Comparison of ENCODE assay signal across 8 mouse cellular contexts in genomic region chr1:136051465-136051864, GRCm38 (mm10). TPM values are rescaled to one million over a fixed set of nuclear protein-coding genes. Genes with fewer than 3 reads are reported as not detected.
DNase-seq lines count a peak whose midpoint lies in the region; ATAC-seq and TF ChIP-seq lines count a peak whose summit lies in the region.

No protein-coding gene starts in this region.

- WGBS in lung, embryonic 14.5 days, result under 1% methylated on average over 6 of the region's 6 CpGs

- intact Hi-C loops in heart, postnatal 36 days (cut with DNase I), result loop anchor here (10.0 kb wide), 1 partner anchor 473 kb away; no protein-coding TSS in a partner anchor

- peak; percentile 25 for ATAC-seq in frontal cortex, adult (ENCODE audit: low TSS enrichment)
- ATAC-seq in lung, embryonic 14.5 days (ENCODE audit: insufficient read depth), result peak; percentile 85

- peak; percentile 80 for DNase-seq in Muller cell, postnatal 12 days (ENCODE audit: inconsistent ontology term)
- DNase-seq in cerebellum, adult 9-10 months, result peak; percentile 84
- peak; percentile 56 for DNase-seq in heart, postnatal 36 days
- peak; percentile 59 to 84 for DNase-seq in layer of hippocampus, adult 18-20 months (ENCODE audit: low spot score in 2 of 2)
- DNase-seq in lung, embryonic 14.5 days, result peak; percentile 97
- DNase-seq in ovary, postnatal 10 days (ENCODE audit: low spot score), result peak; percentile 8
- peak; percentile 75 for DNase-seq in urinary bladder, postnatal 14 days (ENCODE audit: low spot score)

- H3K27me3 ChIP-seq in lung, embryonic 14.5 days (ENCODE audit: insufficient read depth, low read length), result peaks cover 32% of the 10 kb centered on the region

- no peak overlapping the region for H3K9ac ChIP-seq in lung, embryonic 14.5 days

- no peaks in the 10 kb centered on the region for H3K36me3 ChIP-seq in lung, embryonic 14.5 days (ENCODE audit: insufficient read depth)

- no peaks in the 10 kb centered on the region for H3K9me3 ChIP-seq in lung, embryonic 14.5 days (ENCODE audit: low read depth, low read length)

- H3K4me3 ChIP-seq in lung, embryonic 14.5 days (ENCODE audit: low read depth, low read length), result peak overlapping the region; percentile 28; the same call in 1 of the 2 replicates

- H3K4me1 ChIP-seq in lung, embryonic 14.5 days (ENCODE audit: insufficient read depth), result no peaks in the 10 kb centered on the region

- TF ChIP-seq CTCF in lung, embryonic 14.5 days (IDR thresholded peaks at IDR 0.05; ENCODE audit: low read depth), result peak; percentile 94

- H3K27ac ChIP-seq in lung, embryonic 14.5 days (ENCODE audit: low read depth), result no peak overlapping the region

- H3K4me2 ChIP-seq in lung, embryonic 14.5 days, result peak overlapping the region; percentile 55

RNA-seq across cellular contexts. Expression of gene Ascl5, which starts 0.9 kb away (rescaled TPM):
- not detected for total RNA-seq in heart, postnatal 36 days (2021)
- not detected for total RNA-seq in layer of hippocampus, adult 18-20 months (2021)
- polyA plus RNA-seq in lung, embryonic 14.5 days (2014; fragmentation: Nextera tagmentation; extraction: Ambion mirVana), result not detected in 2 replicates

RNA-seq across cellular contexts. Expression of gene Cacna1s, which starts 1.1 kb away (rescaled TPM):
- total RNA-seq in heart, postnatal 36 days (2021), result 1 to 10 TPM; 3.4 to 5.7 TPM
- total RNA-seq in layer of hippocampus, adult 18-20 months (2021), result 1 to 10 TPM in 1 of 2 experiments, under 1 TPM in 1; 0.91 to 1.1 TPM
- not detected in 2 replicates for polyA plus RNA-seq in lung, embryonic 14.5 days (2014; fragmentation: Nextera tagmentation; extraction: Ambion mirVana)

RNA-seq across cellular contexts. Expression of gene Tmem9, which starts 43.5 kb away (rescaled TPM):
- 10 to 100 TPM; 16.1 to 19.4 TPM for total RNA-seq in heart, postnatal 36 days (2021)
- 10 to 100 TPM; 64.0 to 64.2 TPM for total RNA-seq in layer of hippocampus, adult 18-20 months (2021)
- 72.7 and 76.3 TPM in 2 replicates for polyA plus RNA-seq in lung, embryonic 14.5 days (2014; fragmentation: Nextera tagmentation; extraction: Ambion mirVana)

RNA-seq across cellular contexts. Expression of gene Igfn1, which starts 45.3 kb away (rescaled TPM):
- not detected for total RNA-seq in heart, postnatal 36 days (2021)
- under 1 TPM; 0.23 to 0.59 TPM for total RNA-seq in layer of hippocampus, adult 18-20 months (2021)
- polyA plus RNA-seq in lung, embryonic 14.5 days (2014; fragmentation: Nextera tagmentation; extraction: Ambion mirVana), result not detected in 2 replicates

Comparison
In these comparisons a context has a peak if more than half of its experiments do, and no peak if none do; other contexts are left out.
1. DNase-seq: peak in every context shown above with its lines; median percentile 97 in lung, embryonic 14.5 days; 84 in cerebellum, adult 9-10 months; 80 in Muller cell, postnatal 12 days; 75 in urinary bladder, postnatal 14 days; 72 in layer of hippocampus, adult 18-20 months; 56 in heart, postnatal 36 days; 8 in ovary, postnatal 10 days.